Mouse (Mus musculus) liver, postnatal 0 days (tissue): ENCODE measurements around the gene 2310009B15Rik. TPM values are rescaled to one million over a fixed set of nuclear protein-coding genes. Genes with fewer than 3 reads are reported as not detected.
A peak's percentile ranks its signal among the peaks of the same experiment; 100 is the strongest.

Experiments
- ATAC-seq: fragments of 200-750 bp; cut with Nextera tagmentation; 2 replicates; pipeline ENCODE4 v1.8.0; 2017; ENCODE audit warnings: mild to moderate bottlenecking, moderate library complexity
- DNase-seq: peaks from one replicate; pipeline ENCODE4 v3.0.0-alpha.2; 2016
- H3K27ac ChIP-seq: fragments of 300-500 bp; sonication (generic); 2 replicates; pipeline ENCODE4 v1.5.1; 2014; ENCODE audit warnings: antibody characterized with exemption, moderate library complexity, mild to moderate bottlenecking, low read depth
- H3K27me3 ChIP-seq: fragments of 300-500 bp; sonication (generic); 2 replicates; pipeline ENCODE4 v1.6.1; 2014; ENCODE audit warnings: low read length, control low read depth, mixed read lengths; ENCODE audit not compliant: insufficient read depth
- H3K36me3 ChIP-seq: fragments of 300-500 bp; sonication (generic); replicated peaks from 2 replicates; pipeline ENCODE4 v1.6.1; 2014; ENCODE audit warnings: mild to moderate bottlenecking, control low read depth, low read length, moderate library complexity, mixed read lengths; ENCODE audit not compliant: insufficient read depth
- H3K4me1 ChIP-seq: fragments of 300-500 bp; sonication (generic); 2 replicates; pipeline ENCODE4 v1.6.1; 2014; ENCODE audit warnings: antibody characterized with exemption, mild to moderate bottlenecking, control low read depth; ENCODE audit not compliant: insufficient read depth
- H3K4me2 ChIP-seq: fragments of 300-500 bp; sonication (generic); 2 replicates; pipeline ENCODE4 v1.6.1; 2014; ENCODE audit warnings: low read depth, mild to moderate bottlenecking, low read length, moderate library complexity, mixed read lengths
- H3K4me3 ChIP-seq: fragments of 300-500 bp; sonication (generic); 2 replicates; pipeline ENCODE4 v1.5.1; 2014; ENCODE audit warnings: low read depth, low read length
- H3K9ac ChIP-seq: fragments of 300-500 bp; sonication (generic); replicated peaks from 2 replicates; pipeline ENCODE4 v1.6.1; 2014; ENCODE audit warnings: mild to moderate bottlenecking, moderate library complexity
- H3K9me3 ChIP-seq: fragments of 300-500 bp; sonication (generic); 2 replicates; pipeline ENCODE4 v1.6.1; 2016; ENCODE audit warnings: mild to moderate bottlenecking, control low read depth, low read length, mixed read lengths
- CTCF ChIP-seq: sonication (generic); IDR thresholded peaks from 2 replicates; pipeline ENCODE4 v1.5.1; 2016; ENCODE audit warnings: antibody characterized with exemption, low read depth
- EP300 ChIP-seq: IDR thresholded peaks from 2 replicates; pipeline ENCODE4 v1.6.1; 2016; ENCODE audit warnings: antibody characterized with exemption, low read depth, mild to moderate bottlenecking
- WGBS: fragments of 180-500 bp; shearing (Covaris S2); extraction: QIAGEN DNeasy Blood & Tissue Kit; methylation state at CpG from one replicate; pipeline ENCODE4 v1.1.7; 2014; ENCODE audit not compliant: insufficient replicate concordance; 5-methylcytosine and 5-hydroxymethylcytosine counted together
- polyA plus RNA-seq: library from polyadenylated mRNA; unstranded; fragments of >200 nt; fragmentation: Nextera tagmentation; extraction: Ambion mirVana; gene quantifications from 2 replicates; pipeline ENCODE4 v1.2.1, GENCODE M21; 2015

The 2310009B15Rik gene
- polyA plus RNA-seq, 1 experiment from 2014 or later = 28.2 TPM

DNA sequence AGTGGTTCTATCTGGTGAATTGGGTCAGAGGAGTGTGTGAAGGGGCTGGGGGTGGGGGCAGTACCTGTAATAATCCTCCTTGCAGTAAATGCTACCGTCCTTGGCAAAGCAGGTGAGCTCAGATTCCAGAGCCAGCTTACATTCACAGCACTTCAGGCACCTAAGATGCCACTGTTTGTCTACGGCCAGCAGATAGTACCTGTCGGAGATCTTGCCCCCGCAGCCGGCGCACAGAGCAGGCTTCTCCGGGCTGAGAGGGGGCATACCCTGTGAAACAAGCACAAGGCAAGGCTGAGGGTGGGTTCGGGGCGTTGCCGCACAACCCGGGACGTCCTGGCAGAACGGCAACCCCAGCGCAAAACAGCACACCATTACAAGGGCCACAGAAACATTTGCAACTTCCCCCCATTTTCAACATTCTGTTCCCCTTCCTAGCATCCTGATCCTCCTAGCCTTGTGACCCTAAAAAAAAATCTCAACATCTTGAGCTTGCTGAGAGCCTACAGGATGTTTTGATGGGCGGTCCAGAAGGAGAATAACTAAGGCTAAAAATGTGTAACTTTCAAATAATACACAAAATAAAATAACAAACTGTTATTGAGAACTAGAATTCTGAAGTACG lies 16.7 kb downstream of the 2310009B15Rik start:
- DNase-seq (no peak), ATAC-seq (no peak)
- H3K36me3 ChIP-seq = no peaks in the 10 kb centered on the region
- no peaks in the 10 kb centered on the region for H3K9me3 ChIP-seq
- H3K4me3 ChIP-seq = no peak overlapping the region
- H3K27me3 ChIP-seq = peaks cover 95% of the 10 kb centered on the region
- peaks cover 13% of the 10 kb centered on the region for H3K4me1 ChIP-seq
- TF ChIP-seq CTCF (no peak), EP300 (no peak)
- H3K27ac ChIP-seq = no peak overlapping the region
- no peak overlapping the region for H3K9ac ChIP-seq
- WGBS = 7% methylated on average over 16 of the region's 16 CpGs
- no peak overlapping the region for H3K4me2 ChIP-seq

DNA sequence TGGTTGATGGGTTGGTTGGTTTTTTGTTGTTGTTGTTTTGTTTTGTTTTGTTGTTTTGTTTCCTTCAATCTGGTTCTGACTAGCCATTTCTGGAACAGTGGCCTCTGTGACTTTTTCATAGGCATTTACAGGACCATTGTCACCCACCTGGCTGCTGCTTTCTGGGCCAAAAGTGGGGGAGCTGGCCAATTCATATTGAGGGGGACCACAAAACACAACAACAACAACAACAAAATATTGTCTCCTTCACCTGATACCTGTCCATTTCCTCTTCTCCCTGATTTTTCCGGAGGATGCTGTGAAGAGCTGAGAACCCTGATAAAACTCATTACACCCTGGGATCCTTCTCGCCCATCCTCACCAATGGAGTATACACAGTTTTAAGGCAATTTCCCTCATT lies 17.4 kb downstream of the 2310009B15Rik start:
- H3K36me3 ChIP-seq = no peaks in the 10 kb centered on the region
- H3K9me3 ChIP-seq = no peaks in the 10 kb centered on the region
- no peak for TF ChIP-seq EP300
- TF ChIP-seq CTCF = no peak
- H3K4me1 ChIP-seq = peaks cover 13% of the 10 kb centered on the region
- H3K4me2 ChIP-seq = no peak overlapping the region
- H3K27ac ChIP-seq = no peak overlapping the region
- DNase-seq (no peak), ATAC-seq (no peak)
- no peak overlapping the region for H3K9ac ChIP-seq
- 17% methylated on average over 2 of the region's 2 CpGs for WGBS
- H3K27me3 ChIP-seq = peaks cover 92% of the 10 kb centered on the region
- H3K4me3 ChIP-seq = no peak overlapping the region

DNA sequence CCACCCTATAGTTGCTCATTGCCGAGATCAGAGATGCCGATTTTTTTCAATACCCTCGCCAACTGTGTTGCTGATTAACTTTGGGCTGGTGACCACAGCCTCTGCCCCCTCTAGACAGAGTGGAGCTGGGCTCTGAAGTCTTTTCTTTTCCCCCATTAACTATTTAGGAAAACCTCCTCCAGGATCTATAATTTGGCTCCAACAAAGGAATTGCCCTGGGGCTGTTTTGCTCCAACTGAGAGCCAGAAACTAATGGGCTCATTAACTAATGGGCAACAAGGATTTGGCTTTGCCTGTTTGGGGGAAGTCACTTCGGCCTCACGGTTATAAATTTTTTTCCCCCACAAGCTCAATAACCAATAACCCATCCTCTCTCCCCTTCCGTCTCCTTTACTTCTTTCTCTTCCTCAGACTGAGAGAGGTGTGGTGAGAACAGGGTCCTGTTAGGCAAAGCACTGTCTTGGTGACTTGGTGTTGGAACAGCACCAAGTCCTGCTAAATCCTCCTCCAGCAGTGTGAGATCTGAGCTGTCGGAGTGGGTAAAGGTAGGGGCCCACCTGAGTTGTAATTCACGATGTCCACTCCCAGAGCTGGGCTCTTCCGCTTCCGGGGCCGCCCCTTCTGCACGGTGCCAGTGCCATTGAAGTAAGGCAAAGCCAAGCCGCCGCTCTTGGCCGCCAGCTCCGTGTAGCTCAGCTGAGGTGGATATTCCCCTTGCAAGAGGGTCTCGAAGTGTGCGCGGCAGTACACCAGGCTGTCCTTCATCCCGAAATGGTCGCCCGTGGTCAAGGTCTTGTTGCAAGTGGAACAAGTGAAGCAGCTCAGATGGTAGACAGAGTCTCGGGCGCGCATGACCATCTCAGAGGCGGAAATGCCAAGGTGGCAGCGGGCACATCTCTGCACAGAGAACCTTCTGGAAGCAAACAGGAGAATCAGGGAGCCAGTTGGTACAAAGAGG lies 18.6 kb downstream of the 2310009B15Rik start:
- Histone ChIP-seq H3K4me3 (no peak overlapping the region), H3K36me3 (no peaks in the 10 kb centered on the region), H3K4me1 (peaks cover 7% of the 10 kb centered on the region; the same call in 1 of the 2 replicates), H3K9ac (no peak overlapping the region), H3K9me3 (no peaks in the 10 kb centered on the region), H3K27ac (no peak overlapping the region), H3K4me2 (no peak overlapping the region), H3K27me3 (peaks cover 92% of the 10 kb centered on the region)
- WGBS = 13% methylated on average over 27 of the region's 27 CpGs
- ATAC-seq = no peak
- TF ChIP-seq EP300 (no peak), CTCF (no peak)
- DNase-seq = no peak

DNA sequence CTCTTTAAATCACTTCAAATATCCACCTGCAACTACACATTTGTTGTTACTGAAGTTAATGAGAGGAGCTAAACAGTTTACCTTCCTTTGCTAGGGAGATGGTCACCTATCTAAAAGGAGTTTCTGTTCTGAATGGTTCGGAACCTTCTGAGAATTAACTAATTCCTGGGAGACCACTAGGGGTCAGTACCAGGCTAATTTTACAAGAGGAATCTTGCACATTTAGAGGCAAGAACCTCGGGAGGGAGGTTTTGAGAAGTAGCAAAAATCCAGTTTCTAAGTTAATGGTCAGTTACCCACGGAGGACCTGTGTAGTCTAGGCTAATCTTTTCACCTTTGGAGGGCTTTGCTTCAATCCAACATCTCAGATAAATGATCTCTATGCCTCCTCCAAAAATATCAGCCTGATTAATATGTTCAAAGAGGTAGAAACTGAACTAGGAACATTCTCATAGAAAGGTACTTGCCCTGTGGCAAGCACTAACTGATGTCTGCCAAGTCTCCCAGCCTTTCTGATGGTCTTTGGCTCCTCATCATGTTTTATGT lies 21.2 kb downstream of the 2310009B15Rik start:
- peaks cover 78% of the 10 kb centered on the region for H3K27me3 ChIP-seq
- no peak overlapping the region for H3K4me3 ChIP-seq
- no peak overlapping the region for H3K27ac ChIP-seq
- TF ChIP-seq CTCF = peak; percentile 74
- TF ChIP-seq EP300 = no peak
- no peaks in the 10 kb centered on the region for H3K9me3 ChIP-seq
- H3K4me1 ChIP-seq = no peaks in the 10 kb centered on the region; the same call in 1 of the 2 replicates
- H3K36me3 ChIP-seq = no peaks in the 10 kb centered on the region
- H3K9ac ChIP-seq = no peak overlapping the region
- ATAC-seq (no peak), DNase-seq (no peak)
- H3K4me2 ChIP-seq = no peak overlapping the region
- under 1% methylated on average over 3 of the region's 3 CpGs for WGBS

DNA sequence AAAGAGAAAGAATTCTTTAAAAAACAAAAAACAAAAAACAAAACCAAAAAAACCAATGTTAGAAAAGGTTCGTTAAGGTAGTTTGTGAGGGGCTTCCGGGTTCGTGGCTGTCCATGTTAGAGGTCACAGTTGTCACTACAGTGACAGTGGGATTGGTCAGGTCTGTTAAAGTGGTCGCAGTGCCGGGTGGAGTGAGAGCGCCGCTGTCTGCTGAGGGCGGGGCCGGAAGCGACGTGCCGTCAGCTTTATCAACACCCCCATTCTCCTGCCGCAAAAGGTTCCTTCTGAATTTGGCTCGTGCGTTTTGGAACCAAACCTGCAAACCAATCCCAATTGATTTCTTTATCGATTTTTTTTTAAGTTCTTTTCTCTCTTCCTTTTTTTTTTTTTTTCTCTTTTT lies 25.3 kb downstream of the 2310009B15Rik start:
- Histone ChIP-seq H3K36me3 (no peaks in the 10 kb centered on the region), H3K9ac (no peak overlapping the region), H3K4me2 (peak overlapping the region; percentile 73), H3K4me1 (no peaks in the 10 kb centered on the region; the same call in 1 of the 2 replicates), H3K9me3 (no peaks in the 10 kb centered on the region), H3K4me3 (peak overlapping the region; percentile 46), H3K27ac (no peak overlapping the region), H3K27me3 (peaks cover 40% of the 10 kb centered on the region)
- DNase-seq (no peak), ATAC-seq (peak; percentile 33; the same call in 1 of the 2 replicates)
- TF ChIP-seq EP300 (no peak), CTCF (no peak)
- under 1% methylated on average over 16 of the region's 16 CpGs for WGBS

DNA sequence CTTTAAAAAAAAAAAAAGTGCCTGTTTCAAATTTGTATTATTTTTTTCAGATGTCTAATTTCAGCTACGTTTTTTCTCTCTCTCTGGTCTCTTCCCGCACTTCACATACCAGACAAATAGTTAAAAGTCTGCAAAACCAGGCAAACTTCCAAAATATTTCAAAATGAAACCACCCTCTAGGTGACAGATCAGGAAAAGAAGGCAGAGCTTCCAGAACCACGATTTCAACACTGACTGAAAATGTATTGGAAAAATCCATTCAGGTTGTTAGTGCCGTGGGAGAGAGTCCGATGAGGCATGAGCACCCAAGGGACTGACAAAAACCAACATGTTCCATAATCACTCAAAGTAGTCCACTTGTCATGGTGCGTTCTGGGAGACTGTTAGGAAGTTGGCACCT lies 29.8 kb downstream of the 2310009B15Rik start:
- H3K27me3 ChIP-seq = peaks cover 4% of the 10 kb centered on the region
- H3K27ac ChIP-seq = no peak overlapping the region
- H3K9me3 ChIP-seq = no peaks in the 10 kb centered on the region
- DNase-seq = no peak
- H3K36me3 ChIP-seq = no peaks in the 10 kb centered on the region
- no peak overlapping the region for H3K9ac ChIP-seq
- ATAC-seq = no peak
- TF ChIP-seq CTCF = no peak
- TF ChIP-seq EP300 = no peak
- 63% methylated on average over 6 of the region's 6 CpGs for WGBS
- no peak overlapping the region for H3K4me3 ChIP-seq
- no peaks in the 10 kb centered on the region; the same call in 1 of the 2 replicates for H3K4me1 ChIP-seq
- no peak overlapping the region for H3K4me2 ChIP-seq
